Mouse (Mus musculus): Measurements from ENCODE around the gene Foxk1.

- TF ChIP-seq HCFC1 (IDR thresholded peaks at IDR 0.05; ENCODE audit: borderline replicate concordance, insufficient read depth, low read length) (no peak), ZNF384 (IDR thresholded peaks at IDR 0.05; ENCODE audit: low read depth, low read length) (no peak)
Observed at GRCm38 (mm10) chr5:142355144-142355543, 46.2 kb upstream of the Foxk1 start.
